Mouse (Mus musculus): ENCODE measurements at regions not wholly inside any gene's neighbourhood (a gene's known extent, or its start where the extent isn't known, plus 50 kb on each side); places are given as distances from the start of the nearest gene placed in this dataset.
"Not testable (repeated sequence)": the region's sequence is repeated elsewhere in the genome, so short reads cannot be mapped to it uniquely, and the experiment has no call there.

DNA sequence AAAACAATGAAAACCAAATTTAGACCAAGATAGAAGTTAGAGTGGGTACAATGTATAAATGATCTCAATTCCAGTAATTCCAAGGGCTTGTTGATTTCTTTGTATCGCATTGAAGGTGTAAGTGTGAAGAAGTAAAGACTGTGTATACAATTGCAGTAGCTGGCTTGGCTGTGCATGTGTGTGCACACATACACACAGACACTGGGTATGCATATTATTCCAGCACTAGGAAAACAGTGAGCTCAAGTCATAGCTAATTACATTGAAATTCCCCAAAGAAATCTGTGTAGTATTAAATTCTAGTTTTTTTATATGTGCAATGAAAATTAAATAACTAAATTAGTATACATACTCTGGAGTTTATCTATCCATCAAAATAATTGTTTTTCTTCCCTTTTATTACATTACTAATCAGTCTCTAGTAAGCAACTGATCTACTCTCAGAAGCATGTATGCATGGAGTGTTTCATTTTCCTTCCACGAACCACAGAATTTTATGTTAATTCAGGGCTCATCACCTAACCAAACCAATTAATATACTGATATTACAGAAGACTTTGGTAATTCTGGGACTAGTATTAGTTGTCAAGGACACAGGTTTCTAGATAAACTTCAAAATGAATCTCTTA lies 56.5 kb downstream of the Gm8797 start:
- no peak for DNase-seq

DNA sequence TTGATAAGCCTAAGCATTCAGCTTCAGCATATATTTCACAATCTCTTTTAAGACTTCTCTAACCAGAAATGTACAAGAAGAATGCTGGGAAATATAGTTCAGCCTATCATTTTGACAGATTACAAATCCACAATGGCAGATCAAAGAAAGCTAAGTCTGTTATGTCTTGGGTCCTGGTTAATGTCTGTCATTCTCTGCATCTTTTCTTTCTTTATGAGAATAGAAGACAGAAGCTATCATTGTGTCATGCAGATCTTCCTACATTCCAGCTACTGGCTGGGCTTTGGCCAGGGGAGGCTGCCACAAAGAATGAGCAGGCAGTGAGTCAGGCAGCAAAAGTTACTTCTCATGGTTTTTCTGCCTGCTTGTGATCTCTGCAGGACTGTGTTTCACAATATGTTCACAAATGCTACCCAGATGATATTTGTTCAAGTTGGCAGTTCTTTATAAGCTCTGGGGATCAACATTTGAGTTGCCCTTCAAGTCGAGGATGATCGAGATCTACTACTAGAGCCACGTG lies 60.5 kb downstream of the Gm8797 start:
- peak; percentile 37 for DNase-seq

DNA sequence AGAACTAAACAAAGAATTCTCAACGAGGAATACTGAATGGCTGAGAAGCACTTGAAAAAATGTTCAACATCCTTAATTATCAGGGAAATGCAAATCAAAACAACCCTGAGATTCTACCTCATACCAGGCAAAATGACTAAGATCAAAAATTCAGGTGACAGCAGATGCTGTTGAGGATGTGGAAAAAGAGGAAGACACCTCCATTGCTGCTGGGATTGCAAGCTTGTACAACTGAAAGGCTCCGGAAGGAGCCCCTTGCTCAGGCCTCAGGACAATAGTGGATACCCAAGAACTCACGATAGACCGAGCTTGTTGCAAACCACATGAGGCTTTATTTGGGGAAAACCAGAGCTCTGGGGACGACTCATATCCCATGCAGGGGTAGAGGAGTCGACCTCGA lies 69.6 kb downstream of the Gm8797 start:
- DNase-seq: not testable (repeated sequence)

DNA sequence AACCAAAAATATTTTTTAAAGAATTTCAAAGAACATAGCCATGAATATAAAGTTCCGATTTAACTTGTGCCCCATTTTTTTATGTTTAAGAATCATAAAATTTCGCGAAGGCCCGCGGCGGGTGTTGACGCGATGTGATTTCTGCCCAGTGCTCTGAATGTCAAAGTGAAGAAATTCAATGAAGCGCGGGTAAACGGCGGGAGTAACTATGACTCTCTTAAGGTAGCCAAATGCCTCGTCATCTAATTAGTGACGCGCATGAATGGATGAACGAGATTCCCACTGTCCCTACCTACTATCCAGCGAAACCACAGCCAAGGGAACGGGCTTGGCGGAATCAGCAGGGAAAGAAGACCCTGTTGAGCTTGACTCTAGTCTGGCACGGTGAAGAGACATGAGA lies 109.6 kb downstream of the Gm8797 start:
- peak; percentile 100 for DNase-seq

DNA sequence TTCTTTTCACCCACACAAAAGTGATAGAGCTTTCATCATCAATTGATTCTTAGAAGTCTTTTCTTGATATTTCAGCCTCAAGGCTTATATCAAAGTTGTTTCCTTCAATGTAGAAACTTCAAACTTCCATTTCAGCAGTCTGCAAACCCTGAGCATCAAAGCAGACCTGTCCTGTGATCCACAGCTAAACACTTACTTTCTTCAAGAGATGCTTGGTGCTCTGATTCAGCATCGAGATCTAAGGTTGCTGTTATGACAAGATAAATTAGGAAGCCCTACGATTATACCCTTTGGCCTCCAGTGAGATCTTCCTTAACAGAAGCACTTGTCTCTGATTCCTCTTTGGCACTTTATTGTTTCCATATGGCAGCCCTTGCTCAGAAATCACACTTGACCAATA lies 119.8 kb downstream of the Gm8797 start:
- no peak for DNase-seq

DNA sequence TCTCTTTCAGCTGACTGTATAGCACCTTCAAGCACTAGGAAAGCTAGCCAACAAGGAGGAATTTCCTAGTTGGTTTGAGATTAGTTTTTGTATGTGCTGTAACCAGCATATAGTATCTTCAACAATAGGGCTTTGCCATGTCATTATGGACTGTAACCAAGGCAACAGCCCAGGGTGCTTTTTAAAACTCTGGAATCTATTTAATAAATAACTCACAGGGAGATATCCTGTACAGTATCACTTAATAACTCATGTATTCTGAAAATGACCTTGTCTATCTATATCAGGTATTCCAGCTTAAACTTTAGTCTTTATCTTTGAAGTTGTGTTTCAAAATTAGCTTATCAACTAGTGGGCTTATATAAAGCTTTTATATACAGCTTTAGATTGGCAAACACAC lies 128.5 kb downstream of the Gm8797 start:
- no peak for DNase-seq

DNA sequence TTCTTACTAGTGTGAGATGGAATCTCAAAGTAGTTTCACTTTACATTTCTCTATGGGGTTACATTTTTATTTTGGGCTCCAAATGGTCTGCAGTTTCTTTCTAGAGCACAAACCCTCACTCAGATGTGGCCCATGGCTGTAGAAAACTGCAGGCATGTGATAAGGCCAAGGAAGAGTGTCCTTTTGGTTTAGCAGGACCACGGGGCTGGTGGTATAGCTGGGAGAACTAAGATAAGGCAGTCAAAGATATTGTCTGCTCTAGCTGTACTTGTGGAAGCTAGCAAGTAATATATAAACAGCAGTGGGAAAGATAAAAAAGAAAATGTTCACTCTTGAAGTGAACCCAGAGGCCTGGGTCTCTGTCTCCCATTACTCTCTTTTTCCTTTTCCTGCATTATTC lies 166.9 kb downstream of the Gm8797 start:
- no peak for DNase-seq

DNA sequence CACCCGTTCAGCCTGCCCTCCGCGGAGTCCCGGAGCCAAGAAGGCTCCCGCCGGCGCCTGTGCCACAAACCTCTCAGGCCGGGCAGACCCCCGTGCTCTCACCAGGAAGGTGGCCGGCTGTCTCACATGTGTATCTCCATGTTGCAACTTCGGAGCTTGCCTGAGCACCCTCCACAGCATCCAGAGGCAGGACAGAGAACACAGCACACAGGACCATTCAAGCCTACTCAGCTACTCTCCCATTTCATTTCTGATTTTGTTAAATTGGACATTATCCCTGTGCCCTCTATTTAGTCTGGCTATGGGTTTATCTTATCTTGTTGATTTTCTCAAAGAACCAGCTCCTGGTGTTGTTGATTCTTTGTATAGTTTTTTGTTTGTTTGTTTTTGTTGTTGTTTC lies 199.6 kb downstream of the Gm8797 start:
- not testable (repeated sequence) for DNase-seq

DNA sequence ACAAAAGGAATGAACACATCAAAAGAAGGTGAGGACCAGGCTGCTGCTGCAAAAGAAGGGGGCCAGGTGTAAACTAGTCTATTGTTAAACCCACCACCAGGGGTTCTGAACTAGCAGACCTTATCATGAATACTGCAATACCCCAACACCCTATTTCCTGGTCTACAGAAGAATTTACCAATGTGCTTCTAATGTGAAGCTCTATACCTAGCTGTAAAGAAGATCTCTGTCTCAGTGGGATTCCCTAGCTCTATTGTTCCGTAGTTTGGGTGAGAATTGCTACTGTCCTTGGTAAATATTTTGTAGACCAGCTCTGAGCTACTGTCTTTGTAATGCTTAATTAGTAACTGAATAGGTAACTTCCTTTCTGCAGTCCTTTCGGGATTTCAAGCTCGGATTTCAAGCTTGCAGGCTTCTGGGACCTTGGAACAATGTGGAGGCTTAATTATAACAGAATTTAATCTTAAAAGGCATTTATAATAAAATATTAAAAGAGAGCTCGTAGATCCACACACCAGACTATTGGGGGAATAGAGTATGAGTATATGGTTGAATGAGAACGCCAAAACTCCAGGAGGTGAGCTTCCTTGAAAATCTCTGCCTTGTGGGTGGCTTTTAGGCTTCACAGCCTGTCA lies 238.5 kb downstream of the Gm8797 start:
- not testable (repeated sequence) for DNase-seq

DNA sequence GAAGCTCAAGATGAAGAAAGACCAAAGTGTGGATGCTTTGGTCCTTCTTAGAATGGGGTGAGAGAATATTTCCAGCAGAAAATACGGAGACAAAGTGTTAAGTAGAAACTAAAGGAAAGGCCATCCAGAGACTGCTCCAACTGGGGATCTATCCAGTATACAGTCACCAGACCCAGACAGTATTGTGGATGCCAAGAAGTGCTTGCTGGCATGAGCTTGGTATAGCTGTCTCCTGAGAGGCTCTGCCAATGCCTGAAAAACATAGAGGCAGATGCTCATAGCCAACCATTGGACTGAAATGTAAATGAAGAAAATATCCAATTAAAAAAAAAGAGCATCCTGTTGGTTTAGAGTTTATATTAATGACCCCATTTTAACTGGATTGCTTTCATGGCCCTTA lies 253.8 kb downstream of the Gm8797 start:
- DNase-seq: no peak

DNA sequence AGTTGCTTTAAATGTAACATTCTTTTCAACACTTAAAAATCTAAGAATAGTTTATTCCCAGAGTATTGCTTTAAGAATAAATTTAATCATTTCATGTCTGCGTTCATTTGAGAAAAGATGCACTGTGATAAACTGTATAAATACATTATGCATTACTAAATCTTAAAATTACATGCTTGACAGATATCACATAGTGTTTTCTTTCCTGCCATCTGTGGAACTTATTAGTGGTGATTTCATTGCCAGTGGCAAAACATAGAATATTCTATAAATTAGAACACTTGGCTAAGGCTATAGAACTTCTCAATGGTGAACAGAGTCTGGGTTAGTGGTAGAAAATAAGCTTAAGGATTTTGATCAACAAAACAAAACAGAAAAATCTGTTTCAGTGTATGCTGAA lies 268.1 kb downstream of the Gm8797 start:
- no peak for DNase-seq

DNA sequence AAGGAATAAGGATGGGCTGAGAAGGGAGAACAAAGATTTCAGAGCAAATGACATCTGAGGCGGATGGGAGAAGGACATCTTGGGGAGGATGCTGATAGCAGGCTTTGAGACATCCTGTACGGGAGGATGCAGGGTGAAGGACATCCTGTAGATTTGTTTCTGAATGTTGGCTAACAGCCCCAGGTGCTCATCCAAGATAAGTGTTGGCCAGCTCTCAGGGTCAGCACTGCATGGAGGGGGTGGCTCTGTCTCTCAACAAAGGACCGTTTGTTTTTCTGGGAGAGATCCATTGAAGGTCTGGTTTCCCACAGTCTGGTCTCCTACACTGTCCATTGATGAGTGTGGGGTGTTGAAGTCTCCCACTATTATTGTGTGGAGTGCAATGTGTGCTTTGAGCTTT lies 290.7 kb downstream of the Gm8797 start:
- not testable (repeated sequence) for DNase-seq

DNA sequence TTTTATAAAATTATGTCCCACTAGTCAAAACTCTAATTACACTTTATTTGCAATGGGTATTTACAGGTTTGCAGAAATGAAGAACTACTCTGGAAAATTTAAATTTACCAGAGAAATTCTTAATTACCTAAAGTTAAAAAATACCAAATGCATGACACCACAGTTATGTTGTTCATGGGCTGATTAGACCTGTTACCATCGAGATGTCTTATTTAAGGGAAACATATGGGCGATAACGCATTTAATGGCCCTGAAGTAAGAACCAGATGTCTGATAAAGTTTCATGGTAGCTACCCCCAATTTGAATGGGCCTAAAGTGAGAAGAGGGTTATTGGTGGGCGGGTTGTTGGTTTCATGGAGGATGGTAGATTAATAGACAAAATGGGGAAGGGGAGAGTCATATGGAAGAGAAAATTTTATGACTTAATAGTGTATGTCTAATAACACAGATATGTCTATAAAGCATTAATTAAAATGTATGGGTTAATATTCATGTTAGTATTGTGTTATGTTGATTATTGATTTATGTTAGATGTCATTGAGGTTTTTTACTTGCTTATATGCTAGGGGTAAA lies 299.0 kb downstream of the Gm8797 start:
- no peak for DNase-seq

DNA sequence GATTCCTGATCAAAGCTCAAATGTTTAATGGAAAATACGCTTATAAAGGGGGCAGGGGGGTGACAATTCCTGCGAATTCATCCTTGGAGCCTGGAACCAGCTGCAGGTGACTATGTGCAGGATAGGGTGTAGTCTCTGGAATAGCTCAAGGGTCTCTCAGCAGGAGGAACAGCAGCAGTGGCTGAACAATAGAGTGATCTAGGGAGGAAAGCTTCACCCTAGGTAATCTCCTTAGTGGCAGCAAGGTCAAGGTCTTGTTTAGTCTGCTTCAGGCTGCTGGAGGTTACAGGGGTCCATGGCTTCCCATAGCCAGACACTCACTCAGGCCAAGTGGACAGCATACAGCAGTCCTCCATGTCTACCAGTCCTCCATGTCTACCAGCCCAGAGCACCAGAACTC lies 301.3 kb downstream of the Gm8797 start:
- no peak for DNase-seq

DNA sequence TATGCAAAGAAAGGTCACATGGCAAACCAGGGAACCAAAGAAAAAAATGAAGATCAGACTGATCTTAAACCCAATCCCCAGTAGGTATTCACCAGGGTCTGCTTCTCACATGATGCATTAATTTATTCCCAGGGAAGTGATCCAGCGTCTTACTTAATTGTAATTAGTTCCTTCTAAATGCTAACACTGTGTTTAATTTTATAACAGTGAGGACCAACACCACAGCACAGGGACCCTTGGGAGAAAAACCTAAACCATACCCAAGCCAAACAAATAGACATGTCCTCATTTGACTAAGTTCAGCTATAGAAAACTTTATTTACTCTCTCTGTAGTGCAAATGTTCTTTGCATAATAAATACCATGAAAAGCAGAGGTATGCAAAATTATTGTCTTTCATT lies 333.2 kb downstream of the Gm8797 start:
- DNase-seq: no peak

DNA sequence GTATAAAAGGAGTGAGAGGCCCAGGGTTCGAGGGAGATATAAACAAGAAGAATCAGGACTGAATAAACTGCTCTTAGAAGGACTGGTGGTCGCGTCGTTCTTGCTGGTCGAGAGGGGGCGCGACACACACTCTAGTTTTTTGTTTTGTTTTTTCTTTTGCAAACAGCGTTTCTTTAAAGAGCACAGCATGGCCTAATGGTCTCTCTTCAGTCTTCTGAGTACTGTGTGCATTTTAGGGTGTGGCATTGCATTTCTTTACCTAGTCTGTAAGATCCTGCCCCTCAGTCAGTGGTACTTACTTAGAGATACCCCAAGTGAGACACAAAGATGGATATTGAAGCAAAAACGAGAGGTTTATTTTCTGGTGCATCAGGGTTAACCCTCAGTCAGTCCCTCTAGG lies 336.7 kb downstream of the Gm8797 start:
- no peak for DNase-seq

DNA sequence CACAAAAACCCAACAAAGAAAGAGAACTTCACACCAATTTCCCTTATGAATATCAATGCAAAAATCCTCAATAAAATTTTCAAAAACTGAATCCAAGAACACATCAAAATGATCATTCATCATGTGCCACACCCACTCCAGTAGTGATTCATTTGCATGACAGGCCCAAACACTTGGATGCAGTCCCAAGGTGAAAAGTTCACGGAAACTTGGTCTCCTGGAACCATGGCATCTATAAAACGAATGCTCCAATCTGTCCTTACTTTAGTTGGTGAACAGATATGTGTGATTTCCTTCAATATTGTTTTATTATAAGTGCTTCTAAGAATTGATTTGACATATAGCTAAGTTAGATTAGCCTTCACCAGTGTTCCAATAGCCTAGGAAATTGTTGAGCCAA lies 343.3 kb downstream of the Gm8797 start:
- peak; percentile 3 for DNase-seq

DNA sequence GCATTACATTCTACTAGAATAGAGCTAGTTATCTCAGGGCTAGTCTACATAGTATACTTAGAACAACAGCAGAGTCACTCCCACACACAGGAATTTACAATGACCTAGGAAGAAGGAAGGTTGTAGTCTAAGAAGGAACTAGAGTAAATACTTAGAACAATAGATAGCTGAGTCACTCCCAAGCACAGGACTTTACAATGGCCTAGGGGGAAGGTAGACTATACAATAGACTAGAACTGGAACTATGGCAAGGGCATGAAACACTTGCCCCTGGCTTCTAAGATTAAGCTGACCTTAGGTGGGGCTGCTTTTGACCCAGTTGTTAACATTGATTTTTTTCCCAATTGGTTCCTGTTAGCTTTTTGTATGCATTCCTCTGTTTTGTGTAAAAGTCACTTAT lies 343.8 kb downstream of the Gm8797 start:
- not testable (repeated sequence) for DNase-seq

DNA sequence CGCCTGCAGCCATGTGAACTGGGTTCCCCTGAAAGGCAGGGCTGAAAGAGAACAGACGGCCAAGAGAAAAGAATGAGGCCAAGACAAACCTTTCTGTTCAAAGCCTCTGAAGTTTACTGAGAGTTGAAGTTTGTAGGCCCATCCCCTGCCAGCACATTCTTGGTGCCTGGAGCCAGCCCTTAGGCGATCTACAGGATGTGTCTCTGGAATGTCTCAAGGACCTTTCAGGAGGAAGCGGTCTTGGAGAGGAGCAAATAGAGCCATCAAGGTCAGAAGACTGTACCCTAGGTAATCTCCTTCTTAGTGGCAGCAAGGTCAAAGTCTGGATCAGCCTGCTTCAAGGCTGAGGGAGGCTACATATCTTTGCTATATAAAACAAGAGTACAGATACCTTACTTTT lies 350.3 kb downstream of the Gm8797 start:
- no peak for DNase-seq

DNA sequence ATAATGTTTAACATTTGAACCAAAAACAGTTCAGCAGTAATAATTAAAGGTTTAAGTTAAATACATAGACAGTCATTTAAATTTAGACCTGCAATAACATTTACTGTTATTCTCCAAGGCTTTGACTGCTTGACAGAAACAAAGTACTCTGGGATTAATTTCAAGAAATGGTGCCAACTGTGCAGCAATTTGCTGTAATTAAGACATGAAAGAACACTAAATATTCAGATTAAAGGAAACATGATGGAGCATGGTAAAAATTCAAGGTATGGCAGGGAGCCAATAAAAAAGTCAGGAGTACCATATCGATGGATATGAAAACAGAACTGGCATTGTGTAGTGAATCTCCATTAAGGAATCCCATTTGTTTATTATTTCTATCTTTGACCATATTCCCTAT lies 352.3 kb downstream of the Gm8797 start:
- DNase-seq: no peak

DNA sequence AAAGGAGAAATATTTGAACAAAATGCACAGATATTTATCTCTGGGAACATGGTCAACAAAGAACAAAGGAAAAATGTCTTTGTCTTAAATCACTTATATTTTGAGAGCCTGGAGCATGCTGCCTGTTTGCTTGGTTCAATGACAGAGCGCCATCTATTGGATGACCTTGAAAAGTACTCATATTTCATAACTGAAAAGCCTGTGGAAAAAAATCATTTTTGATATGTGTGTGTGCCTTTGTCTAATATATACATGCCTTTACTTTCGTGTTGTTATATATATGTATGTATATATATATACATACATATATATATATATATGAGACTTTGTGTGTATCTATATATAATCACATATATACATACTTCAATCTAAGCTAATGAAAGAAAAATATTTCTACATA lies 356.1 kb downstream of the Gm8797 start:
- DNase-seq: no peak

DNA sequence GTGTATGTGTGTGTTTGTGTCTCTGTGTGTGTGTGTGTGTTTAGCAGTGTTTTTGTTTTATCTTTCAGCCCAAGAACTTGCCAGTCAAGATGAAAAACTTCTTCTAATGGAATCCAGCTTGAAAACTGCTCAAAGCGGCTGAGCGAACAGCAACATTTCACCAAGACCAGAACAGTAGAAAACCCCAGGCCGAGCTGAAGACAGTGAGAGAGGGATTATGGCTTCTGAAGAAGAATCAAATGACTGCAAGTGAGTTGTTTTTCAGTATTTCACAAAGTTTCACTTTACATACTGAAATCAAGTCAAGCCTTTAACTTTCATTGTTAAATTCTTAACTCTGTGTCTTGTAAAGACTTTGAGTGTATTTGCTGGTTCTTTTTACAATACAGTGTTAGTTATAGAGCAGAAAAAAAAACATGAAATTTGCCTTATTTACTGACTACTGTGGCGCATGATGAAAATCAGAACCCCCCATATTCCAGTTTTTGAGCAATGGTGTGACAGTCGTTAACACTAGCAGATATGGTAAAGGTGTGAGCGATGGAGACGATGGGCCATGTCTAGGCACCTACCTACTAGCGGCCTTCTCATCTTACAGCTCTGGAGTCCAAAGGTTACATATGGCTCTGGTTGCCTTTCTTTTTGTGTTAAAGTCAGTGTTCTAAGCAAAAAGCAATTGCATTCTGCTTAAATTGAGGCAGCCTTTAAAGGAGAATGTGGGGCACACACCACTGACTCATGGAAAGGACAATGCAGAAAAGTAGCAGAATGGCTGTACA lies 357.0 kb downstream of the Gm8797 start:
- no peak for DNase-seq

DNA sequence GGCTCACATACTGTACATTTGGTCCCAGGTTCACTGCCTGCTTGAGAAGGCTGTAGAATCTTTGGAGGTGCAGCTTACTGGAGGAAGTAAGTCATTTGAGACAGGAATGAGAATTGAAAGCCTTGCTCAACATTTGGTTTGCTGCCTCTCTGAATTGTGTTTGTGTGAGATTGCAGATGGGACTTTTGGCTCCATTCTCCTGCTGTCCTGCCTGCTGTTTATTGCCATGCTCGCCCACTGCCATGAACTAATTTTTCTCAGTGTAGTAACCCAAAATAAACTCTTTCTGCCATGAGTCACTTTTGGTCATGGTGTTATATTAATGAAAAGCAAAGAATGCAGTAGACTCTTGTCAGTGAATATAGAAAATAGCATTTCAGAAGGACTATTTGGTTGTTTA lies 368.1 kb downstream of the Gm8797 start:
- no peak for DNase-seq
